Mouse (Mus musculus) C2C12 (cell line): ENCODE measurements around the gene Nr4a2.

ENCODE experiments used
- CEBPB ChIP-seq: IDR thresholded peaks from one replicate; pipeline ENCODE4 v1.6.1; 2011; ENCODE audit warnings: low read depth, mild to moderate bottlenecking, control low read depth, moderate library complexity
- CTCF ChIP-seq: IDR thresholded peaks from one replicate; pipeline ENCODE4 v1.5.1; 2011; ENCODE audit not compliant: control insufficient read depth, insufficient read depth, insufficient read length
- MAX ChIP-seq: IDR thresholded peaks from one replicate; pipeline ENCODE4 v1.6.1; 2011; ENCODE audit warnings: mild to moderate bottlenecking, control low read depth
- MYOD1 ChIP-seq: IDR thresholded peaks from one replicate; pipeline ENCODE4 v1.6.1; 2011; ENCODE audit warnings: low read depth; ENCODE audit not compliant: control insufficient read depth, insufficient read length
- MYOG ChIP-seq: IDR thresholded peaks from one replicate; pipeline ENCODE4 v1.6.1; 2011; ENCODE audit not compliant: control insufficient read depth, insufficient read length; ENCODE audit errors: extremely low read depth
- USF1 ChIP-seq: IDR thresholded peaks from one replicate; pipeline ENCODE4 v1.6.1; 2011; ENCODE audit warnings: low read depth, mild to moderate bottlenecking, control low read depth, moderate library complexity

- TF ChIP-seq CTCF (no peak), USF1 (no peak), MYOG (no peak), MYOD1 (no peak), CEBPB (no peak), MAX (no peak)
Observed at GRCm38 (mm10) chr2:57103845-57104660, 19.8 kb downstream of the Nr4a2 start.
